Mouse (Mus musculus): ENCODE results near the gene D430042O09Rik. TPM values are rescaled to one million over a fixed set of nuclear protein-coding genes. Genes with fewer than 3 reads are reported as not detected.
"Not testable (repeated sequence)": the region's sequence is repeated elsewhere in the genome, so short reads cannot be mapped to it uniquely, and the experiment has no call there.

The D430042O09Rik gene
- total and polyA plus RNA-seq, 2 experiments = 8.5 to 8.8 TPM

DNA sequence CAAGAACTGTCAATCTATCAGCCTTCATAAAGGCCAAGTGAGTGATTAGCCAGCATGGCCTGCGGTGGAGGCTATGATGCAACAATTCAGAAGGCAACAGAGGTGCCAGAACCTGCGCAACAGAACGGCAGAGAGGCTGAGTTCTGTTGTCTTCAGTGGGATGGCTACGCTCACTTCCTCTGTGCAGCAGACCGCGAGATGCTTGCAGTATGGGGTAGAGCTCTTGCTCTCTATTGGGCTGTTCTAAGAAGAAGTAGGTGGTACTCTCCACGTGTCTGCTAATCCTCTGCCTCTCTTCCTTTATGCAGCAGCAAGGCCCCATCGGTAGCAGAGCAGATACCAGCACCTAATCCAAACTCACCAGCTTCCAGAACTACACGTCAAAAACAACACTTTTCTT is 27.8 kb upstream of the D430042O09Rik start:
- H3K27me3 ChIP-seq (ENCODE audit: control insufficient read depth, insufficient read depth, low read length) = no peaks in the 10 kb centered on the region
- H3K27ac ChIP-seq (replicated peaks; ENCODE audit: insufficient read depth, low read depth, low read length) = no peak overlapping the region
- no peak for DNase-seq (ENCODE audit: extremely low read depth, low read depth, low spot score)
- H3K4me3 ChIP-seq (ENCODE audit: insufficient read depth, low read depth, low read length) = no peak overlapping the region
- H3K79me2 ChIP-seq (ENCODE audit: control insufficient read depth, insufficient read depth, low read length) = 0 out of 2 replicates have a peak, but pooled peaks cover 4% of the 10 kb centered on the region
- H3K36me3 ChIP-seq (ENCODE audit: control insufficient read depth, insufficient read depth, low read length) = peaks cover 50% of the 10 kb centered on the region
- TF ChIP-seq POLR2A (IDR thresholded peaks at IDR 0.05; ENCODE audit: extremely low read depth, insufficient read depth, low read length) (no peak), CTCF (IDR thresholded peaks at IDR 0.05; ENCODE audit: low read depth, low read length) (no peak)
- WGBS = 70% methylated on average over 9 of the region's 9 CpGs
- no peak overlapping the region for H3K9ac ChIP-seq (ENCODE audit: low read depth, low read length)
- H3K4me1 ChIP-seq (ENCODE audit: control insufficient read depth, insufficient read depth, low read length) = no peaks in the 10 kb centered on the region

DNA sequence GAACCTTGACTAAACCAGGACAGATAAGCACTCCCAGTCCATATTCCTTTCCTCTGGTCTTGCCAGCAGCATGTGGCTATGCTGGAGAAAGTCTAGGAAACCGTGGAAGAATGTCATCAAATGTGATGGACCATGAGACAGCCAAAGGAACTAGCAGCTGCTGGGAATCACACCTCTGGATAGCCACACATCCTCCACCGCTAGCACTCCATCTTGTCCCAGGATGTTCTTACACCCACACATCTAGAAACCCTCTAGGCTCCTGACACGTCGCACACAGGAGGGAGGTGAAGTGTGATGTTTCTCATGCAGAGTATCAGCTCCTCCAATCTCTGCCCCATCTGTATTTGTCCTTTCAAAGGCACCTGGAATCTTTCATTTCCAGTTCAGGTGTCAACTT is 17.2 kb upstream of the D430042O09Rik start:
- TF ChIP-seq POLR2A (IDR thresholded peaks at IDR 0.05; ENCODE audit: extremely low read depth, insufficient read depth, low read length) = no peak
- no peaks in the 10 kb centered on the region for H3K27me3 ChIP-seq (ENCODE audit: control insufficient read depth, insufficient read depth, low read length)
- H3K79me2 ChIP-seq (ENCODE audit: control insufficient read depth, insufficient read depth, low read length) = peaks cover 4% of the 10 kb centered on the region; the same call in 1 of the 2 replicates
- no peak overlapping the region for H3K27ac ChIP-seq (replicated peaks; ENCODE audit: insufficient read depth, low read depth, low read length)
- DNase-seq (ENCODE audit: extremely low read depth, low read depth, low spot score) = no peak
- no peak overlapping the region for H3K4me3 ChIP-seq (ENCODE audit: insufficient read depth, low read depth, low read length)
- H3K9ac ChIP-seq (ENCODE audit: low read depth, low read length) = no peak overlapping the region
- WGBS = 94% methylated on average over 4 of the region's 4 CpGs
- H3K36me3 ChIP-seq (ENCODE audit: control insufficient read depth, insufficient read depth, low read length) = peaks cover 77% of the 10 kb centered on the region
- H3K4me1 ChIP-seq (ENCODE audit: control insufficient read depth, insufficient read depth, low read length) = no peaks in the 10 kb centered on the region

DNA sequence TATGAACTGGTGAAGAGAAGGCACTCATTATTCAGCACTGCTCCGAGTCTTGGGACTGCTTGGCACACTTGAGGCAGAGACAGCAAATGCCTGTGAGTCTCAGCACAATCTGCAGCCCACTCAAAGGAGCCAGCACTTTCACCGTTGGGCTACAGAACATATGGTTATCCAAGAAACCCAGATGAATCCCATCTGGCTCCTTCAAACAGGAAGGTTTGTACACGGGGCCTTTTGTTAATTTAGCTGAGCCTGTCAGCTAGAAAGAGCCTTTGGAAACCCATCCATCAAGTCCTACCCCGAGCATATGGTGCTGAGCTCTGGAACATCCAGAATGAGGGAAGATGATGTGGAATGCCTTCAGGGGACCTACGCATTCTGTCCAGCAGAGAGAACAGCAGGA is 13.6 kb upstream of the D430042O09Rik start:
- WGBS = 92% methylated on average over 5 of the region's 5 CpGs
- Histone ChIP-seq H3K9ac (ENCODE audit: low read depth, low read length) (no peak overlapping the region), H3K79me2 (ENCODE audit: control insufficient read depth, insufficient read depth, low read length) (peaks cover 6% of the 10 kb centered on the region; the same call in 1 of the 2 replicates), H3K27ac (replicated peaks; ENCODE audit: insufficient read depth, low read depth, low read length) (no peak overlapping the region), H3K27me3 (ENCODE audit: control insufficient read depth, insufficient read depth, low read length) (no peaks in the 10 kb centered on the region), H3K4me1 (ENCODE audit: control insufficient read depth, insufficient read depth, low read length) (no peaks in the 10 kb centered on the region), H3K4me3 (ENCODE audit: insufficient read depth, low read depth, low read length) (no peak overlapping the region), H3K36me3 (ENCODE audit: control insufficient read depth, insufficient read depth, low read length) (peaks cover 86% of the 10 kb centered on the region)
- TF ChIP-seq POLR2A (IDR thresholded peaks at IDR 0.05; ENCODE audit: extremely low read depth, insufficient read depth, low read length) (no peak), CTCF (IDR thresholded peaks at IDR 0.05; ENCODE audit: low read depth, low read length) (no peak)
- no peak for DNase-seq (ENCODE audit: extremely low read depth, low read depth, low spot score)

DNA sequence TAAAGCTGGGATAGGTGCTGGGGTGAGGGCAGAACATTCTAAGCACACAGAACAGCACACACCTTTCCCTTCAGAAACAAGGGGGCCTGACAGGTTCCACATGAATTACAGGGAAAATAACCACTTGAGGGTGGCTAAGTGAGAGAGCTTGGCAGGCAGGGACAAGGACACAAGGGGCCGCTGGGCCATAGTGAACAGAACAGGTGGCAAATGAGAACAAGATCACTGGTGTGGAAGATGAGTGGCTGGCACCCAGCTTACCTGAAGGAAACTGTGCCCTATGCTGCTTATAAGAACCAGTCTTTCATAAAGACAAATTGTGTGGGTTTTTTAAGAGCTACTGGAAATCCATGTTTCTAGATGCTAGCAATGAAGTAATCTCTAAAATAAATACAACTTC is 4.9 kb upstream of the D430042O09Rik start:
- H3K4me1 ChIP-seq (ENCODE audit: control insufficient read depth, insufficient read depth, low read length) = peaks cover 11% of the 10 kb centered on the region; the same call in 1 of the 2 replicates
- peaks cover 57% of the 10 kb centered on the region for H3K36me3 ChIP-seq (ENCODE audit: control insufficient read depth, insufficient read depth, low read length)
- no peak overlapping the region for H3K27ac ChIP-seq (replicated peaks; ENCODE audit: insufficient read depth, low read depth, low read length)
- H3K4me3 ChIP-seq (ENCODE audit: insufficient read depth, low read depth, low read length) = no peak overlapping the region
- H3K9ac ChIP-seq (ENCODE audit: low read depth, low read length) = no peak overlapping the region
- no peak for DNase-seq (ENCODE audit: extremely low read depth, low read depth, low spot score)
- H3K79me2 ChIP-seq (ENCODE audit: control insufficient read depth, insufficient read depth, low read length) = peaks cover 13% of the 10 kb centered on the region; the same call in 1 of the 2 replicates
- H3K27me3 ChIP-seq (ENCODE audit: control insufficient read depth, insufficient read depth, low read length) = no peaks in the 10 kb centered on the region
- WGBS = 100% methylated on average over 1 of the region's 1 CpGs
- TF ChIP-seq CTCF (IDR thresholded peaks at IDR 0.05; ENCODE audit: low read depth, low read length) (no peak), POLR2A (IDR thresholded peaks at IDR 0.05; ENCODE audit: extremely low read depth, insufficient read depth, low read length) (no peak)

DNA sequence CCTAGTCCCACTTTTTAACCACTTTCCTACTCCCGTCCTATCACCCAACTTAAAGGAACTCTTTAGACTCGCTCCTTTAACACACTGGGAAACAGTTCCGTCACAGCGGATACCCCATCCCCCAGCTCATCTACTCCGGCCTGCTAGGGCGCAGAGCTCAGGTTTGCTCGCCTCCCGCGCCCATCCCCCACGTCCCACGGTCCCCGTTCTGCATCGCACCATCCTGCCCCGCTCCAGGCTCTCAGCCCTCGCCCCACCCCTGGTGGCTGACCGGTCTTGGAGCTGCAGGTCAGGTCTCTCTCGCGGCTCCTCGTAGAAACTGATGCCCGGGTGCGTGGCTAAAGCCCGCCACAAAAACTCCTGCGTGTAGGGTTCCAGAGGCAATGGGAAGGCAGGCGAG is 502 bp upstream of the D430042O09Rik start:
- peak; percentile 57 for DNase-seq (ENCODE audit: extremely low read depth, low read depth, low spot score)
- peak overlapping the region; percentile 75 for H3K9ac ChIP-seq (ENCODE audit: low read depth, low read length)
- under 1% methylated on average over 24 of the region's 24 CpGs for WGBS
- 0 out of 2 replicates have a peak, but pooled peaks have one; percentile 7 for TF ChIP-seq CTCF (IDR thresholded peaks at IDR 0.05; ENCODE audit: low read depth, low read length)
- no peak for TF ChIP-seq POLR2A (IDR thresholded peaks at IDR 0.05; ENCODE audit: extremely low read depth, insufficient read depth, low read length)
- peaks cover 9% of the 10 kb centered on the region; the same call in 1 of the 2 replicates for H3K79me2 ChIP-seq (ENCODE audit: control insufficient read depth, insufficient read depth, low read length)
- H3K4me1 ChIP-seq (ENCODE audit: control insufficient read depth, insufficient read depth, low read length) = peaks cover 23% of the 10 kb centered on the region
- peaks cover 17% of the 10 kb centered on the region for H3K36me3 ChIP-seq (ENCODE audit: control insufficient read depth, insufficient read depth, low read length)
- H3K27ac ChIP-seq (replicated peaks; ENCODE audit: insufficient read depth, low read depth, low read length) = peak overlapping the region; percentile 76
- no peaks in the 10 kb centered on the region for H3K27me3 ChIP-seq (ENCODE audit: control insufficient read depth, insufficient read depth, low read length)
- peak overlapping the region; percentile 66 for H3K4me3 ChIP-seq (ENCODE audit: insufficient read depth, low read depth, low read length)

DNA sequence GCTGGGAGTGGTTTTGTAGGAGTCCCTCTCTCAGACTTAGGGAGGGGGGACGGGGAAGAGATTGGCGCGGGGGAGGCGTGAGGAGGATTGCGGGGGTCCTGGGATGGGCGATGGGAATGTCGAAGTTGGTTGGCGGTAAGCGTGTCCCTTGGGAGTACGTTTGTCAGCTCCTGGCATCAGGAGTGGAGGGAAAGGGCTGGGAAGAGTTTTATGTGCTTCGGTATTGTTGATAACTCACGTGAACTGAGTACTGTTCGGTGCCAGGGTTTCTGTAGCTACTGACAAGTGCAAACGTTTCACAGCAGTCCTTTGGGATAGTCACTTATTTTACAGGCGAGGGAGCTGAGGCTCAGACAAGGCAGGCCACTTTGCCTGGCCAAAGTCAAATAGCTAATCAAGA is 412 bp downstream of the D430042O09Rik start:
- Histone ChIP-seq H3K27ac (replicated peaks; ENCODE audit: insufficient read depth, low read depth, low read length) (peak overlapping the region; percentile 13; the same call in 1 of the 2 replicates), H3K36me3 (ENCODE audit: control insufficient read depth, insufficient read depth, low read length) (peaks cover 9% of the 10 kb centered on the region), H3K4me3 (ENCODE audit: insufficient read depth, low read depth, low read length) (peak overlapping the region; percentile 87), H3K9ac (ENCODE audit: low read depth, low read length) (peak overlapping the region; percentile 83), H3K4me1 (ENCODE audit: control insufficient read depth, insufficient read depth, low read length) (peaks cover 23% of the 10 kb centered on the region), H3K27me3 (ENCODE audit: control insufficient read depth, insufficient read depth, low read length) (no peaks in the 10 kb centered on the region), H3K79me2 (ENCODE audit: control insufficient read depth, insufficient read depth, low read length) (peaks cover 8% of the 10 kb centered on the region; the same call in 1 of the 2 replicates)
- peak; percentile 41 for DNase-seq (ENCODE audit: extremely low read depth, low read depth, low spot score)
- no peak for TF ChIP-seq CTCF (IDR thresholded peaks at IDR 0.05; ENCODE audit: low read depth, low read length)
- no peak for TF ChIP-seq POLR2A (IDR thresholded peaks at IDR 0.05; ENCODE audit: extremely low read depth, insufficient read depth, low read length)
- WGBS = 1% methylated on average over 15 of the region's 15 CpGs

DNA sequence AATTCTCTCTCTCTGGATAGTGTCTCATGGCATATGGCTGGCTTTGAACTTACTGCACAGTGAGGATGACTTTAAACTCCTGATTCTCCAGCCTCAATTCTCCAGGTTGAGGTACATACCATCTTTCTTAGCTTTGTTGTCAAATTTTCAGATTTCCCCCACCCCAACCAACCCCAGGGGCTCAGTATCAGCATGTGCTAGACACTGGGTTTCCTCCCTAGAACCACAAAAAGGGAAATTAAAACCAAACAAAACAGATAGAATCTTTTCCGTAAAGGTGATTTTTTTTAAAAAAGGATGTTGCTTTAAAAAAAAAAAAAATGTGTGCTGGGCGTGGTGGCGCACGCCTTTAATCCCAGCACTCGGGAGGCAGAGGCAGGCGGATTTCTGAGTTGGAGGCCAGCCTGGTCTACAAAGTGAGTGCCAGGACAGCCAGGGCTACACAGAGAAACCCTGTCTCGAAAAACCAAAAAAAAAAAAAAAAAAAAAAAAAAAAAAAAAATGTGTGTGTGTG is 5.9 kb downstream of the D430042O09Rik start:
- 86% methylated on average over 7 of the region's 7 CpGs for WGBS

More for the DNA sequence above, 5.9 kb downstream of the D430042O09Rik start:
- not testable (repeated sequence) for H3K36me3 ChIP-seq (ENCODE audit: control insufficient read depth, insufficient read depth, low read length); H3K27me3 ChIP-seq (ENCODE audit: control insufficient read depth, insufficient read depth, low read length); H3K79me2 ChIP-seq (ENCODE audit: control insufficient read depth, insufficient read depth, low read length); H3K9ac ChIP-seq (ENCODE audit: low read depth, low read length); H3K27ac ChIP-seq (replicated peaks; ENCODE audit: insufficient read depth, low read depth, low read length); DNase-seq (ENCODE audit: extremely low read depth, low read depth, low spot score); H3K4me3 ChIP-seq (ENCODE audit: insufficient read depth, low read depth, low read length)
- H3K4me1 ChIP-seq (ENCODE audit: control insufficient read depth, insufficient read depth, low read length) = peaks cover 13% of the 10 kb centered on the region

Data from liver, adult 2 months (tissue).